Mouse (Mus musculus) liver, adult (tissue): ENCODE measurements around the gene Pip4p1.

Source experiments
- GATA4 ChIP-seq: IDR thresholded peaks from 2 replicates; pipeline ENCODE4 v1.6.1; 2014; ENCODE audit warnings: mild to moderate bottlenecking, low read length; ENCODE audit not compliant: insufficient replicate concordance

Pip4p1 gene

DNA sequence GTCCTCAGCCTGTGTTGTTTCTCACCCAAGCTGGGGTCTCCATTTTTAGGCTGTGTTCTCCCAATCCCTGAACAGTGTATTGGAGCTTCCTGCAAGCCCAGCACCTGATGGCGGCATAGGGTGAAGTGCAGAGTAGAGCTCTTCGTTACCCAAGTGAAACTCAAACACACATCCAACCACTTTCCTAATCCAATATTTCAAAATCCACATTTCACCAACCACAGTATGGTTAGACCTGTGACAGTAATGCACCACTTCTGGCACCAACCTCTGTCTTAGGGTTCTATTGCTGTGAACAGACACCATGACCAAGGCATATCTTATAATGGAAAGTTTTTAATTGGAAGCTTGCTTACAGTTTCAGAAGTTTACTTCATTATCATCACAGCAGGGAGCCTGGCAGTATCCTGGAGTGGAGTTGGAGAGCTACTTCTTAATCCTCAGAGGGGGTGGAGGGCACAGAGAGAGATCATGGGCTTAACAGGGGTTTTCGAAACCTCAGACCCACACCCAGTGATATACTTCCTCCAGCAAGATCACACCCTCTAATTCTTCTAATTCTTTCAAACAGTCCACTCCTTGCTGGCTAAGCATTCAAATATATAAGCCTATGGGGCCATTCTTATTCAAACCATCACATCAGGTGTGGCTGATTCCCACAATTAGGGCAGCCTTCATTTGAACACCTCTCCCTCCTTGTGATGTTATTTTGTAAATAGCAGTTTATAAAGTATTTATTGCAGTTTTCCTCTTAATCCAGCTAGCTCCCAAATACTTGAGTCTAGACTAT lies 7.7 kb upstream of the Pip4p1 start:
- no peak for TF ChIP-seq GATA4

GRCm38 (mm10) chr14:50936649-50937048 lies 6.0 kb upstream of the Pip4p1 start:
- TF ChIP-seq GATA4: no peak

GRCm38 (mm10) chr14:50931493-50932020 lies 901 bp upstream of the Pip4p1 start:
- TF ChIP-seq GATA4: no peak

DNA sequence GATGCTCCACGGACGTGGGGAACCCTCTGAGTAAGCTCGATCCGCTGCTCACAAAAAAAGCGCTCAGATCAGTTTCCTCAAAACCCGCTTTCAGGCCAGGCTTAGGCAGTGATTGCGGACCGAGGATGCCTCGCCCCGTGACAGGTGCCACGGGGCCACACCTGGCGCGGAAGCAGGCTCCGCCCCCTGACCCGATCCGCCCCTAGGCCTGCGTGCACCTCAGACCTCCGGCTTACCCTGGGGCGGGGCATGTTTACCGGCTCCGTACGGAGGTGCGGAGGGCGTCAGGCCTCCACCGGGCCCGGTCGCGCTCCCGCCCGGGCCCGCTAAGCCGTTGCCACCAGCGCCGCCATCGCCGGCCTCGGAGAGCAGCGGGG lies 291 bp downstream of the Pip4p1 start:
- TF ChIP-seq GATA4: no peak

- TF ChIP-seq GATA4: no peak
Observed at GRCm38 (mm10) chr14:50929951-50930350, 705 bp downstream of the Pip4p1 start.

DNA sequence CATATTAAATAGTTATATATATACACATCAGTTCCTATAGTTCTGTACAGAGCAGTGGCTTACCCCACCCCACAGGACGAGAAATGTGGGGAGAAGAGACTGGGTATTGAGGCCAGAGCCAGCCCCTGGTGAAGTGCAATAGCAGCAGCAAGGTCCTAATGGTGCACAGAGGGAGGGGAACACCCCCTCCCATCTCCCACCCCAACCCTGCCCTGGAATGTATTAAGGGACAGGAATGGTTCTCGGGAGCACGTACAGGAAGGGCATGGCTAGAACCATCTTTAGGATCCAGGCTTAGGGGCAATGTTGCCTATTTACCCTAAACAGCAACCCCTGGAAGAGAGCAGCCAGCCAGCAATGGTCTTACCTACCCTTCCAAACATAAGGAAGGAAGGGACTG lies 3.3 kb downstream of the Pip4p1 start:
- no peak for TF ChIP-seq GATA4

DNA sequence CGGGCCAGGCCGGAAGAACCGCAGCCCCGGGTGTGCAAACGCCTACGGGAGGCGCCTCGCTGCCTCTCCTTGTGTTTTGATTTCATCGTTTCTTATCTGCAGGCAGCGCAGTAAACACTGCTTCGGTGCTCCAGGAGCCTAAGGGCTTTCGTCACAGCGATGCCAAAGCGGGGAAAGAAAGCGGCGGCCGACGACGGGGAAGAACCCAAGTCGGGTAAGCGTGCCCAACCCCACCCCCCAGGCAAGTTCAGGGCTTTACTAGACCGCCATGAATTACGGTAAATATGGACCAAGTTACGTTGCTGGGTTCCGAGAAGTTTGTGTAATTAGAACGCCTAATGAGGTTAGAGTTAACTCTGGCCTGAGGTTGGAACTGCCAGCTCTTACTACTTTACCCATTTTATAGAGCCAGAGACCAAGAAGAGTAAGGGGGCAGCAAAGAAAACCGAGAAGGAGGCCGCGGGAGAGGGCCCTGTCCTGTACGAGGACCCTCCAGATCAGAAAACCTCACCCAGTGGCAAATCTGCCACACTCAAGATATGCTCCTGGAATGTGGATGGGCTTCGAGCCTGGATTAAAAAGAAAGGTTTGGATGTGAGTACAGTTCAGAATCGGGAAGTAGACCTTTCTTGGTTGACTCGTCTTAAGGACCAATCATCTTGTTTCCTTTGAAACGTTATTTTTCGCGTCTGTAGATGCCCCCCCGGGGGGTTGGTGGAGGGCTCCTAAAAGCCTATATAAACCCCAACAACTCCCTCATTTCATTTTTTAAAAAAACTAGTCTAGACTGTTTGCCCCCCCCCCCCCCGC lies 5.3 kb downstream of the Pip4p1 start:
- no peak; the same call in 1 of the 2 replicates for TF ChIP-seq GATA4

DNA sequence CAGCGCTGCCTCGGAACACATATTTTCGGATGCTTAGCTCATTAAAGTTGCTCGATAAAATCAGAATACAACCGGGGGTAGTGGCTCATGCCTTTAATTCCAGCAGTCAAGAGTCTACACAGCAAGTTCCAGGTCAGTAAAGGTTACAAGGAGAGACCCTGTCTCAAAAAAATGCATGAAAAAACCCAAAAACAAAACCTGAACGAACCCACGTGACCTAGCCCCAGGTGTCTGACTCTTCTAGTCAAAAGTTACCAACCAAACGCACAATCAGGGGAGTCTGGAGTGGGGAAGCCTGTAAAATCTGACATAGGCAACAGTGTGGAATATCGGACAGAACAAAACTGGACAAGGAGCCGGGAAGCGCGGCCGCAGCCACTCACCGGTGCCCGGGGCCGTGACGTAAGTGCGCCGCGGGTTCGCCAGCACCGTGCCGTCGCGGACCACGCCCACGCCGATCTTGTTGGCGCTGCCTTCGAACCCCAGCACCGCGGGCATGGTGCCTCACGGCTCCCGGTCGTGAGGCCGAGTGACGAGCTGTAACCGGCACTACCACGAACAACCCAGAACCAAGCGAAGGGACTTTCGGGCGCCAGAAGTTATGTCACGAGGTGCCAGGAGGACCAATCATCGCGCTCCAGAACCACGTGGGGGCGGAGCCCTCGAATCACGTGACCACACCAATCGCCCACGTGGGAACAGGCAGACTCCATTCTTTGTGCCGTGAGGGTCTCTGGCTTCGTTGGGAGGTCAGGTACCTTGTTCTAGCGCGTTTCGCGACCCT lies 6.2 kb downstream of the Pip4p1 start, which contains the start of the genes Osgep and Apex1:
TSS of gene Osgep (minus strand) at position 613 of the 784 bp plus-strand sequence.
TSS of gene Apex1 (plus strand) at position 688 of the 784 bp plus-strand sequence.
- no peak for TF ChIP-seq GATA4

GRCm38 (mm10) chr14:50911356-50911755 lies 19.3 kb downstream of the Pip4p1 start:
- no peak for TF ChIP-seq GATA4

DNA sequence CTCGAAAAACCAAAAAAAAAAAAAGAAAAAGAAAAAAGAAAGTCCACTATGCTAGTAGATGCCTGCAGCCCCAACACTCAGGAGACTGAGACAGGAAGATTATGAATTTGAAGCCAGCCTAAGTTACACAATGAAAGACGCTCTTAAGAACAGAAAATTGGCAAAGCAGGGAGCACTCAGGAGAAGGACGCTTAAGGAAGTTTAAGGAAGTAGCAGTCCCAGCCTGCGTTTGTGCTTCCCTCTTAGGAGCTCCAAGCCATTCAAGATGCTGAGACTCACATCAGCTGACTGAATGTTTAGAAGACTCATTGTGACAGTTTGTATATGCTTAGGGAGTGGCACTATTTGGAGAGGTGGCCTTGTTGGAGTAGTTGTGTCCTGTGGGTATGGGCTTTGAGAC lies 22.5 kb downstream of the Pip4p1 start:
- no peak for TF ChIP-seq GATA4

DNA sequence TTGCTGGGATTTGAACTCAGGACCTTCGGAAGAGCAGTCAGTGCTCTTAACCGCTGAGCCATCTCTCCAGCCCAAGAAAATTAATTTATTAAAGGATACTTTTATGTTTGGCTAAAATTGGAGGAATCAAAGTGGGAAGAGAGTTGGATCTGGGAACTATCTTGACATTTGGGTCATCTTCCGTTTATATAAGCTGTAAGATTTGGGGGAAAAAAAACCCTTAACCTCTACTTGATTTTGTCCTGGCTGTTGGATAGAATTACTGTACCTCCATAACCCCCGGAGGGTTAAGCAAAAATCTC lies 25.9 kb downstream of the Pip4p1 start:
- TF ChIP-seq GATA4: no peak

DNA sequence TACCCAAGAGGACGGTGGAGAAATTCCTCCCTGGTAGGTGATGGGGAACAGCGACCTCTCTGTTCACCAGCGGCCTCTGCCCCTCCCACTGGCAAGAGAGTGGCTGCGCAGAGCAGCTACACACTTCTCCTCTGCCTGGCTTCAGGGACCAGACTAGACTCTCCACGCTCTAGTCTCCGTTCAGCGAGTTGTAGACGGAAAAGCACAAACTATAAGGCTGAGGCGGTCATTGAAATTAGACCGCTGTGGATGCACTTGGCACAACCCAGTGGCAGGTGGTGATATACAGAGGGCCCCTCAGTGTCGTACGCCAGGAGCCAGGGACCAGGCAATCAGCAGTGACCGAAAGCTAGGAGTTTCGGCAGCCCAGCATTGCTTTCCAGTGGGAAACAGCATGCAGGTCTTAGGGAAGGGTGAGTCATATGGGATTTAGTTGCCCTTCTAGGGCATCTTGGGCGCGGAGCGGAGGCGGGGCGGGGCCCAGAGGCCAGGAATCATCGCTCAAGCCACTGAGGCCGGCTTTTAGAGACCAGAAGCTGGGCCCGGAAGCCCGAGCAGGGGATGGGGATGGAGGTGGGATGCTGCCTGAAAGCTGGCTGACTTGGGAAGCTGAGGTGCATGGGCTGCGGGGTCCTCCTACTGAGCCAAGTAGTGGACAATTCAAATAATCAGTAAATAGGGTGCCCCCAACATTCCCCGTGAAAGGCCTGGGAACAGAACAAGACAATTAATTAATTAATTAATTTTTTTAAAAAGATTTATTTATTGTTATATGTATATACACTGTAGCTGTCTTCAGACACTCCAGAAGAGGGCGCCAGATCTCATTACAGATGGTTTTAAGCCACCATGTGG lies 26.5 kb downstream of the Pip4p1 start:
- no peak for TF ChIP-seq GATA4

DNA sequence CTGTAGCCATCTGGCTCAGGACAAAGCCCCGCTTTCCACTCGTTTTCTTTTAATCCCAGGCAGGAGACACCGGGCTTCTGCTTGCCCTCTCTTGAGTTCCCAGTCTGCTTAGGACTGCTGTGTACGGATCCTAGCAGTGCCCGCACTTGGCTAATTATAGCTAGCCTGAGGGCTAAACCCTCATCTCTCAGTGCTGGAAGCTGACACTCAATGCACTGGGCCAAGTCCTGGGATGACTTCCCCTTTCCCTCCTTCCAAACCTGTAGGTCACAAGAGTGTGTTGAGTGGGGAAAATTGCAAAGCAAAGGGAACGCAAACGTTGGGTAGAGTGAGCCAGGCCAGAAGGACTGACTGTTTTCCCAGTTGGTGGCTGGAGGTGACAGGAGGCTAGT lies 33.3 kb downstream of the Pip4p1 start, which contains the start of gene Klhl33:
TSS of gene Klhl33 (minus strand) at position 134 of the 392 bp plus-strand sequence.
- no peak for TF ChIP-seq GATA4

- TF ChIP-seq GATA4: no peak
Observed at GRCm38 (mm10) chr14:50896747-50897373, 33.8 kb downstream of the Pip4p1 start.
